ENCODE assay signal across 23 mouse cellular contexts in genomic region chr2:70875129-70875528, GRCm38 (mm10). TPM values are rescaled to one million over a fixed set of nuclear protein-coding genes. Genes with fewer than 3 reads are reported as not detected.
DNase-seq lines count a peak whose midpoint lies in the region; ATAC-seq and TF ChIP-seq lines count a peak whose summit lies in the region.
"Had no signal": no experiment of that assay in that cellular context is flagged by ENCODE, and none has a peak within 500 bp of the region (broad histone marks: within the 10 kb centered on the region; RNA-seq: fewer than 3 reads in every experiment).

No protein-coding gene starts in this region.

- WGBS in liver, embryonic 11.5 days, result 63% methylated on average over 4 of the region's 4 CpGs

- 0 out of 4 replicates have a peak, but pooled peaks of 1 of the 2 experiments have one; percentile 20 for TF ChIP-seq EP300 in MEL (IDR thresholded peaks at IDR 0.05; ENCODE audit: low read depth in 1 of 2, low read length in 2 of 2)

- H3K4me3 ChIP-seq in MEL (ENCODE audit: control insufficient read depth in 1 of 2, insufficient read depth in 1 of 2, low read depth in 2 of 2, low read length in 2 of 2), result no peak overlapping the region
- H3K4me3 ChIP-seq in liver, embryonic 11.5 days (ENCODE audit: low read depth, low read length), result no peak overlapping the region
- H3K4me3 ChIP-seq: embryonic facial prominence, embryonic 12.5 days; forebrain, embryonic 15.5 days; heart, embryonic 10.5 days; hindbrain, embryonic 12.5 days; intestine, embryonic 15.5 days had no signal

- DNase-seq in 416B (ENCODE audit: low read depth) (peak; percentile 84), MEL (ENCODE audit: low read depth, low spot score) (peak; percentile 23)
- peak; percentile 49 for DNase-seq in CD4-positive helper T cell, adult 2 months (ENCODE audit: low read depth, low spot score)
- peak; percentile 59 for DNase-seq in induced T-regulatory cell, adult 2 months (ENCODE audit: low read depth)
- no peak for DNase-seq in liver, embryonic 11.5 days (ENCODE audit: low spot score)
- no peak for DNase-seq in urinary bladder, adult 18-20 months (ENCODE audit: low spot score in 2 of 2)
- no peak for DNase-seq in cerebellum, adult 18-20 months
- DNase-seq: adrenal gland, adult 2 months; adrenal gland, postnatal 25 days; B cell, adult 2 months; cerebellum, adult 2 months; cerebellum, postnatal 14 days; gastrocnemius, postnatal 36 days; heart, adult 18-20 months; heart, postnatal 10 days; heart, postnatal 4 days had no signal

- no peaks in the 10 kb centered on the region for H3K27me3 ChIP-seq in MEL (ENCODE audit: control insufficient read depth in 1 of 2, insufficient read depth in 2 of 2, low read length in 2 of 2)
- H3K27me3 ChIP-seq in liver, embryonic 11.5 days (replicated peaks; ENCODE audit: control insufficient read depth, insufficient read depth, low read length), result no peaks in the 10 kb centered on the region; the same call in 1 of the 2 replicates
- H3K27me3 ChIP-seq: embryonic facial prominence, embryonic 12.5 days; forebrain, embryonic 15.5 days; hindbrain, embryonic 12.5 days; intestine, embryonic 15.5 days had no signal

- peaks cover 0 to 21% of the 10 kb centered on the region in 2 experiments; a peak in 2 of 4 replicates for H3K36me3 ChIP-seq in MEL (ENCODE audit: control insufficient read depth in 1 of 2, insufficient read depth in 2 of 2, low read length in 2 of 2)
- no peaks in the 10 kb centered on the region for H3K36me3 ChIP-seq in liver, embryonic 11.5 days (ENCODE audit: control insufficient read depth, insufficient read depth, low read length)
- H3K36me3 ChIP-seq: embryonic facial prominence, embryonic 12.5 days; forebrain, embryonic 15.5 days; G1E; heart, embryonic 10.5 days; hindbrain, embryonic 12.5 days; intestine, embryonic 15.5 days had no signal

- no peak overlapping the region for H3K4me2 ChIP-seq in liver, embryonic 11.5 days
- H3K4me2 ChIP-seq: embryonic facial prominence, embryonic 12.5 days; forebrain, embryonic 15.5 days; hindbrain, embryonic 12.5 days; intestine, embryonic 15.5 days had no signal

- no peak for ATAC-seq in liver, embryonic 11.5 days (replicated peaks; ENCODE audit: low FRiP score)
- ATAC-seq: forebrain, embryonic 15.5 days; hindbrain, embryonic 16.5 days; intestine, embryonic 15.5 days had no signal

- no peak for TF ChIP-seq CTCF in MEL (IDR thresholded peaks at IDR 0.05 in 2 of 3, conservative IDR thresholded peaks at IDR 0.05 in 1 of 3; ENCODE audit: control insufficient read depth in 1 of 3, insufficient read depth in 1 of 3, low read depth in 2 of 3, low read length in 3 of 3, poor library complexity in 1 of 3, severe bottlenecking in 1 of 3)

- H3K27ac ChIP-seq in MEL (ENCODE audit: control insufficient read depth, low read depth, low read length), result no peak overlapping the region
- no peak overlapping the region for H3K27ac ChIP-seq in liver, embryonic 11.5 days (ENCODE audit: low read depth, low read length)
- H3K27ac ChIP-seq: embryonic facial prominence, embryonic 12.5 days; forebrain, embryonic 15.5 days; heart, embryonic 10.5 days; hindbrain, embryonic 12.5 days; intestine, embryonic 15.5 days had no signal

- TF ChIP-seq RAD21 in MEL (IDR thresholded peaks at IDR 0.05; ENCODE audit: low read depth, low read length), result no peak

- H3K79me2 ChIP-seq in MEL (ENCODE audit: control insufficient read depth, insufficient read depth, low read length, poor library complexity), result no peaks in the 10 kb centered on the region

- no peaks in the 10 kb centered on the region for H3K9me3 ChIP-seq in MEL (replicated peaks; ENCODE audit: insufficient read depth, low read length)
- H3K9me3 ChIP-seq in liver, embryonic 11.5 days (ENCODE audit: control insufficient read depth, low read length), result no peaks in the 10 kb centered on the region
- H3K9me3 ChIP-seq: embryonic facial prominence, embryonic 12.5 days; forebrain, embryonic 15.5 days; G1E; heart, embryonic 10.5 days; hindbrain, embryonic 12.5 days; intestine, embryonic 15.5 days had no signal

- no peak for TF ChIP-seq POLR2A in MEL (IDR thresholded peaks at IDR 0.05; ENCODE audit: control insufficient read depth in 1 of 2, insufficient read depth in 1 of 2, low read depth in 1 of 2, low read length in 2 of 2, poor library complexity in 1 of 2)

- peaks cover 17 to 28% of the 10 kb centered on the region in 2 experiments for H3K4me1 ChIP-seq in MEL (ENCODE audit: control insufficient read depth in 1 of 2, insufficient read depth in 2 of 2, low read length in 2 of 2)
- peaks cover 13% of the 10 kb centered on the region for H3K4me1 ChIP-seq in liver, embryonic 11.5 days (replicated peaks; ENCODE audit: control insufficient read depth, insufficient read depth, low read length)
- H3K4me1 ChIP-seq: embryonic facial prominence, embryonic 12.5 days; intestine, embryonic 15.5 days had no signal

- H3K9ac ChIP-seq in MEL (ENCODE audit: control insufficient read depth, low read depth, low read length, poor library complexity, severe bottlenecking), result no peak overlapping the region
- H3K9ac ChIP-seq in liver, embryonic 11.5 days (ENCODE audit: low read depth, low read length), result no peak overlapping the region
- H3K9ac ChIP-seq: embryonic facial prominence, embryonic 12.5 days; forebrain, embryonic 15.5 days; hindbrain, embryonic 12.5 days; intestine, embryonic 15.5 days had no signal

TF ChIP-seq in MEL, 35 proteins besides CTCF, POLR2A, EP300 and RAD21:
- TF ChIP-seq MYC (IDR thresholded peaks at IDR 0.05; ENCODE audit: low read depth, low read length) (no peak), GATA1 (IDR thresholded peaks at IDR 0.05; ENCODE audit: low read depth, low read length) (peak; percentile 43; the same call in 1 of the 2 replicates)

RNA-seq across cellular contexts. Expression of gene Tlk1, which starts 49.6 kb away (rescaled TPM):
- total RNA-seq in MEL (2012; rRNA removed), result 20.5 and 23.6 TPM in 2 replicates
- polyA plus RNA-seq in MEL (2012; ENCODE audit: insufficient read depth in 1 of 2, insufficient read length in 2 of 2, low read depth in 1 of 2, low replicate concordance in 2 of 2, missing spikeins in 1 of 2), result 10 to 100 TPM; 56.6 to 57.0 TPM
- polyA plus RNA-seq in liver, embryonic 11.5 days (2014; fragmentation: Nextera tagmentation; extraction: Ambion mirVana), result 52.2 and 54.7 TPM in 2 replicates

Comparison
In these comparisons a context has a peak if more than half of its experiments do, and no peak if none do; other contexts are left out.
1. DNase-seq: peak in 416B (single experiment), CD4-positive helper T cell, adult 2 months (single experiment), MEL (single experiment) and induced T-regulatory cell, adult 2 months (single experiment); none in liver, embryonic 11.5 days (single experiment), urinary bladder, adult 18-20 months (0 of 2) and cerebellum, adult 18-20 months (0 of 2).